Mouse (Mus musculus) lung, adult 2 months (tissue): ENCODE results near the gene Paip2b.

Experiments
- CTCF ChIP-seq: fragments of 200-500 bp; IDR thresholded peaks from 2 replicates; pipeline ENCODE4 v1.5.1; 2011; ENCODE audit warnings: mild to moderate bottlenecking, low read length, control low read depth; ENCODE audit not compliant: insufficient read depth
- POLR2A ChIP-seq: fragments of 200-500 bp; IDR thresholded peaks from 2 replicates; pipeline ENCODE4 v1.6.1; 2011; ENCODE audit warnings: low read depth, mild to moderate bottlenecking, control low read depth, low read length, borderline replicate concordance; ENCODE audit errors: extremely low read depth

DNA sequence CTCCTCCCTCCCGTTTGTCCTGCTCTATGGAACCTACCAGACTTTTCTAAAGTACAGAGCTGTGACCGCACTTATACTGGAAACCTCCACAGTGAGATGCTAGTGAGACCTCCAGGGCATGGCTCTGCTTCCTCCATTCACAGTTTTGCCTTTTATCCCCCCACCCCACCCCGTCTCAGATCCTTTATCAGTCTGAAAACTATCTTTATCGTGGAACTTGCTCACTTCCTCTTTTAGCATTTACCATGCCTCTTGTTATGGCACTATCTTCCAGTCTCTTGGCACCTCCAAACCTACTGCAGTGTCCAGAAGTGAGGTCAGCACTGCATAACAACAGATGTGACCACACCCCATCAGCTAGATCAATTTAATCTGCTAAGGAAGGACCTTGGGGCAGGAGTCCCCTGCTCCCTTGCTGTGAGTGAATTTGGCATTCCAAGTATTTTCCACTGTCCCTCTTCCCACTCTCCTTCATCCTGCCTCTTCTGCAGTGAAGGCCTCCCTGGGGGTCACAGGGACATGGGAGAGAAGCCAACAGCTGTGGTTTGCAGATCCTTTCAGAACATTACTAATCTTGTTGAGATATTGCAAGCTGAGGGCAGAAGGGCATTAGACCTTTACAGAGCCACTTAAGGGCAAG lies 40.2 kb downstream of the Paip2b start:
- TF ChIP-seq CTCF (no peak), POLR2A (no peak)
